Mouse (Mus musculus) left cerebral cortex, postnatal 25 days (tissue): ENCODE results near the gene Iscu. TPM values are rescaled to one million over a fixed set of nuclear protein-coding genes. Genes with fewer than 3 reads are reported as not detected.
"Not testable (repeated sequence)": the region's sequence is repeated elsewhere in the genome, so short reads cannot be mapped to it uniquely, and the experiment has no call there.

ENCODE experiments used
- DNase-seq, 2 experiments: peaks; one replicate each; pipeline ENCODE4 v3.0.0; 2022; ENCODE audit warnings: low spot score in 2 of 2, mixed read lengths in 1 of 2
- intact Hi-C: fragments of 180-260 bp; cut with DNase I; formaldehyde crosslinking; loops from one replicate; pipeline ENCODE4 v1.15.1; 2025
- total RNA-seq, 2 experiments: library from RNA; stranded (reverse); gene quantifications; 2 replicates each; pipeline ENCODE4 v1.2.3; 2021

The Iscu gene
- total RNA-seq, 2 experiments from 2014 or later, result 110 to 116 TPM

DNA sequence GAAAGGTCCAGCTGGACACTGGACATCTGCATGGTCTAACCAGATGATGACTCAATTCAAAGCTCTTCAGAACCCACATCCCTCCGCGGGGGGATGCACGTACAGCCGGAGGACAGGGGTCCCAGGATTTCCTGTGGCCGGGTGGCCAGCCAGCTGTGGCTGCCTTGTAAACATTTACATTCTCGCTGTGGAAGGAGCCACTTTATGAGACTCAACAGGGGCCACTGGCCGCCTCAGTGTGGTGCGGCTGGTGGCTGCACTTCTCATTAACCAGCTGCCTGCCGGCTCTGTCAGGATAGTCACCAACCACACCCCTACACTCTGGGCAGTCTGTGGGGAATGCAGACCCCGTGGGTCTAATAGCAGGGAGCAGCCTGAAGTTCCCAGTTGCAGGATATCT lies 33.9 kb downstream of the Iscu start:
- intact Hi-C loops, result no loop called here

DNA sequence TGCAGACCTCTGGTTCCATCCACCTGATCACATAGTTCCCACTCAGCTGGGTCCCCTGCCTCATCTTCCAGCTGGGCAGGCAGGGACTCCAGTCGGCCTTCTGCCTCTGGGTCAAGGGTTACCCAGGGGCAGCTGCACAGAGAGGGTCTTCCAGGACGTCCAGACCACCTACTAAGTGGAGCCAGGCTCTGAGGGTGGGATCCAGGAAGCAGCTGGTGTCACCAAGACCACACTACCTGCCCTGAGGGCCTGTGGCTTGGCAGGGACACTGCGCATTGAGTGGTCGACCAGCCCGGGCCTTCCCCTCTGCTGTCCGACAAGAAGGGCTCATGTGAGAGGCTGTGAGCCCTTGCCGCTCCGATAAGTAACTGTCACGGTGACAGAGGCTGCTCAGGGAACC lies 35.2 kb downstream of the Iscu start:
- intact Hi-C loops, result no loop called here
- no peak for DNase-seq

More for the DNA sequence above, 33.9 kb downstream of the Iscu start:
- no peak for DNase-seq

DNA sequence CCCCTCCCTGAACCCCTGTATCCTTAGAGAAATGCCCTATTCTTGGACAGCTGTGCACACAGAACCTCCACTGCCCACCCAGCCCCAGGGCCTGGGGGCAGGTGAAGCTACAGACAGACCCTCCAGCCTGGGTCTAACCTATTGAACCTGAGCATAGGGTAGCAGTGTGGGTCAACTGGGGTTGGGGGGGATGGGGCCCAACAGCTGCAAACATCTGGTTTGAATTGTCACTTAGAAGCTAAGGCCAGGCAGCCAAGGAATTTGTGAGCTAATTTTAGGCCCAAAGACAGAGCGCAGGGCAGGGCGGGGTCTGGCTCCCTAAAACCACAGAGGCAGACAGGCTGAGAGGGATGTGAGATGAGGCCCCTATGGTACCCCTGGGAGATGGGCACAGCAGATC lies 35.6 kb downstream of the Iscu start:
- intact Hi-C loops, result no loop called here
- DNase-seq, result no peak

DNA sequence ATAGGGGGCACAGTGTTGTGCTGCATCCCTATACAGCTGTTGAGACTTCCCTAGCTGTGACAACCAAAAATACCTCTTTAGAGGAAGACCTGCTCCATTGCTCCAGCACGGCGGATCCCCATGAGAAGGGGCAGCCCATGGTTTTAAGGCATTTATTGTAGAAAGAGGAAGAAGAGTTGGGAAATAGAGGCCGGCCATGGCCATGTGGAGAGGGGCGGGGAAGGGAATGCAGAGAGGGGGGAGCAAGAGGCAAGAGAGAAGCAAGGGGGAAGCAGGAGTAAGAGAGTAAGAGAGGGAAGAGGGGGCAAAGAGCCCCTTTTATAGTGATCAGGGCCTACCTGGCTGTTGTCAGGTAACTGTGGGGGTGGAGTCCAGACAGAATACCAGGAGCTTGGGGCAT lies 37.6 kb downstream of the Iscu start:
- no peak for DNase-seq
- intact Hi-C loops, result loop anchor here (10.0 kb wide), 1 partner anchor 445 kb away; no protein-coding TSS in a partner anchor

DNA sequence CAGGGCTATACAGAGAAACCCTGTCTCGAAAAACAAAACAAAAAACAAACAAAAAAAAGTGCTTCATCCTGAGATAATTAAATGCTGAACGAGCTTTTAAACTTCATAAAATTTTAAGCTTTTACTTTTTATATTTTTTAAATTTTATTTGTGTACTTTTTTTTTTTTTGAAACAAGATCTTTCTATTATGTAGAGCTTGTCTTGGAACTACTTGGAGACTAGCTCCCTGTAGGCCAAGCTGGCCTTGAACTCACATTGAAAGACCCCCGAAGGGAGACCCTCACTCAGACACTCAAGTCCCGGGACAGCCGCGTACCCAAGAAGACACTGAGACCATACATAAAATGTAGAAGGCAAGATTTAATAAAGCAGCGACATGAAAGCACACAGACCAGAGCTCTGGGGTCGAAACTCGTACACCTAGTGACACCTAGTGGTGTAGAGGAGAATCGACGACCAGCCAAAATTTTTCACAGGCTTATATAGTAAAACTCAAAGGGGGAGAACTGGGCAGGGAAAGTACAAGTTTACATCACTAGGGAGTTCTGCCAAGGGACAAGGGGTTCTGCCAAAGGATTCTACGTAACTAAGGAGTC lies 39.4 kb downstream of the Iscu start:
- intact Hi-C loops, result loop anchor here (10.0 kb wide), 1 partner anchor 447 kb away; no protein-coding TSS in a partner anchor

DNA sequence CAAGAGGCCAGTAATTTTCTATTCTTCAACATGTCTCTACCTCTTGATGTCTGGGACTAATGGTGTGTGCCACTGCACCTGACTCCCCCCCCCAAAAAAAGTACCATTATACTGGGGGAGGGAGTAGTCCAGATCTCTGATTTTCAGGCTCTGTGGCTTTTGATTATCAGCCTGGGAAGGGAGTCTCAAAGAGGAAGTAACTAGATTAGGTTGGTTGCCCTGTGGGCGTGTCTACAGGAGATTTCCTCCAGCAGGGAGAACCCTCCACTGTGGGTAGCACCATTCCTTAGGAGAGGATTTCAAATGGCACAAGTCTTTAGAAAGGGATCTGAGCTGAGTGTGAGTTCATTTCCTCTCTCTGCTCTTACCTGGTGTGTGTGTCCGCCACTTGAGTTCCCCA lies 40.1 kb downstream of the Iscu start:
- no peak for DNase-seq
- intact Hi-C loops, result loop anchor here (10.0 kb wide), 1 partner anchor 448 kb away; no protein-coding TSS in a partner anchor

More for the DNA sequence above, 39.4 kb downstream of the Iscu start:
- not testable (repeated sequence) for DNase-seq

DNA sequence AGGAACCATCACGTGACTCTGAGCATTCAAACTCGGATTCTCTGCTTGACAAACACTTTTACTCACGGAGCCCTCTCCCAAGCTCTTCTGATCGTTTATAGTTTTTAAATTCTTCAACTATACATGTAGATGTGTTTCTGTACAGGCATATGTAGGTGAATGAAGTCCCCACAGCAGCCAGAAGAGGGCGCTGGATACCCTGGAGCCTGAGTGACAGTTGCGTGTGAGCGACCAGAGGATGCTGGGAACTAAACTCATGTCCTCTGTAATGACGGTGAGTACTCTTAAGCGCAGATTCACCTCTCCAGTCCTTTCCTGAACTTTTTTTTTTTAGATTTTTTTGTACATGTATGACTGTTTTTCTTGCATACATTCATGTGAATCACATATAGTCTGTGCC lies 41.1 kb downstream of the Iscu start:
- intact Hi-C loops, result loop anchor here (10.0 kb wide), 1 partner anchor 449 kb away; no protein-coding TSS in a partner anchor
- no peak for DNase-seq

DNA sequence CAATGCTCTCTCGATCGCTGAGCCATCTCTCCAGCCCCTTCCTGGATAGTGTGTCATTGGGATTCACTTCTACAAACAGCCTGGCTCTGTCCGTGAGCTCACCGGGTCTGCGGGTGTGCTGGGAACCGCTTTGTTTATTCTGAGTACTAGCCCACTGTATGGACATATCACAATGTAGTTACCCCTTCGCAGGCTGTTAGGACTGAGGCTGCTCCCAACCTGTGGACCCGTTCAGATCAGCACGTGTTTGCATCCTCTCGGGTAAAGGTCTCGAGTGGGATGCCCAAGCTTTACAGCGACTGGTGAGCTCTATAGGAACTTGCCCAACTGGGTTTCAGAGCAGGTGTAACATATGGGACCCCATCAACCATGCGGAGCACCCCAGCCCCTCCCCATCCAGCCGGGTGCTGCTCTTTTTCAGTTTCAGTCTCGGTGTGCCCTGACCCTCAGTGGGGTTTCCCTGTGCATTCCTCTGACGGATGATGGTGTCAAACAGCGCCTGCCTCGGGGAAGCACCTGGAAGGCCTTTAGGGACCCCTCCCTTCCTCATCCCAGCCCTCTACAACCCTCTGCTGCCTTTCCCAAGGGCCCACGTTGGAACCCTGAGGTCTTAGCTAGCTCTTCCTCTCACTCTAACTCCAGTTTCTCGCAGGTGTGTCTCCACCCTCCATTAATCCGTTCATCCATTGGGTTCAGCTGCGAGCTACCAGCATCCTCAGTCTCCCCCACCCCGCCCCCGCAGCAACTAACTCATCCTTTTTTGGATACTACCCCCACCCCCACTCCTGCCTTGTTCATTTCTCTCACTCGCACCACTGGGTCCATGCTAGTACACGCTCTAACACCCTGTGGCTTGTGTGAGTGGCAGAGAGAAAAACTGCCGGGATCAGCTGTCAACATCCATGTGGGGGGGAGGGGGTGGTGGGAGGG lies 41.8 kb downstream of the Iscu start:
- DNase-seq, result no peak
- intact Hi-C loops, result loop anchor here (1.0 to 10.0 kb wide), 2 partner anchors 41 to 450 kb away; no protein-coding TSS in a partner anchor

DNA sequence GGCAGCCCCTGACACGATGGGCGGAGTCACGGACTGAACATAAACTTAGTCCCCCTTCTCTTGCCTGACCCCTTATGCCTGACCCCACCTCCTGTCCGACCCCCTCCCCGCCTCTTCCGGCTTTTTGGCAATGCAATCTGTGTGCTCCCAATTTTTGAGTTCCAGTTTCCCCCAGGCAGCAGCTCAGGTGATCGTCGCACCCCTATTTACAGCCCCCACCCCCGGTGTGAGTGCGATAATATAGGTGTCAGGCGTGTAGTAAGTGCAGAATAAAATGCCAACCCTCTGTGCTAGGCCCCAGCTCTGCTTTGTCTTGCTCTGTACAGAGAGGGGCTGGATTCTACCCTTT lies 42.5 kb downstream of the Iscu start:
- intact Hi-C loops, result loop anchor here (1.0 to 10.0 kb wide), 2 partner anchors 42 to 450 kb away; no protein-coding TSS in a partner anchor
- DNase-seq, result no peak

DNA sequence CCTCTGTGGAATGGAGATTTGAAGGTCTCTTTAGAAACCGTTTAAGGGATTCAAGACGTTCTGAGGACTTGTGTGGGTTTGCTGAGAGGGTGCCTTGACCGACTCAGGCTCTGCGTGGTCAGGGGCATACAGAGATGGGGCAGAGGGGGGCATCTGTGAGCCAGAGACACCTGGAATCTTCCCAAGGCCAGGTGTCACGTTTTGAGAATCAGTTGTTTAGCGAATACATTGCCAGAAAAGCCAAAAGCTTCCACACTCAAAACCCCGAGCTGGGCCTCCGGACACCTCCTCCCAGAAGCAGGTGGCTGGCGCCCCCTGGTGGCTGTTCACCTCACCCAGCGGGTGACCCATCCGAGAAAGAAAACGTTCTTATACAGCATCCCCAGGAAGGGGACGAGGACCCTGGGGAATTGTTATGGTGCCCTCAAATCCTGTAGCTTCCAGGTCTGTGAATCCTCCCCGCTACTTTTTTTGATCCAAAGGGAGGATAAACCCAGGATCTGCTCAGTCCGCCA lies 43.1 kb downstream of the Iscu start:
- intact Hi-C loops, result loop anchor here (1.0 to 10.0 kb wide), 2 partner anchors 42 to 451 kb away; no protein-coding TSS in a partner anchor
- peak; percentile 42 to 45 for DNase-seq

DNA sequence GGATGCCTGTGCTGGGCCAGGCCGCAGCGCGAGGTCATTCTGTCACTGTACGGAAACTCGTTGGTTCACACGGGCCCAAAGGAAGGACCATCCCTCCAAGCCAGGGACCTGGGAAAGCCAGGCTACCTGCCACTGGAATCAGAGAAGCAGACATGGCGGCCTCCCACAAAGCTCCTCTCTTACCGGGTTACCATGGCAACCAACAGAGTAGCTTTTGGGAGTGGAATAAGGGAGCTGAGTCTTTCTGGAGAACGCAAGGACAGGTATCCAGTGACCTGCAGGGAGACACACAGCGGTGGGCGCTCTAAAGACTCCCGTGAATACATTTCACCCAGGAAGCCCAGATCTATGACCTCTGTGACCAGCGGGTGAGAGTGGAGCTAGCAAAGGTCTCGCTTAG lies 46.0 kb downstream of the Iscu start:
- intact Hi-C loops, result loop anchor here (10.0 kb wide), 1 partner anchor 454 kb away; no protein-coding TSS in a partner anchor
- no peak for DNase-seq

DNA sequence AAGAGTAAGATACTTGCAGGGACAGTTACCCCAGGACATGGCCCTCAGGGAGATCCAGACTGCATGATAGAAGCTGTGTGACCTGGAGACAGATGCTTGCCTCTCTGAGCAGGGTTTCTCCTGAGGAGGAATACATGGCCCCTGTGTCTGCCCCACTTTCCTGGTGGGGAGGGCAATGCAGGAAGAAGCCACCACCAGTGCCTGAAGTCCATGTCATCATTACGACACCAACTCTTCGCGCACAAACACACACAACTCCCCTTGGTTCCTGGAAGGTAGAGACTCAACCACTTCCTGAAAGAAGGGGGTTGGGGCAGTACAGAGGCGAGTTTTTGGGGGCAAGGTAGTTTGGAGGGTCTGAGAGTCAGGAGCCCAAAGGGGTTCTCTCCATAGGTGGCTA lies 51.7 kb downstream of the Iscu start:
- intact Hi-C loops, result no loop called here
- no peak for DNase-seq

DNA sequence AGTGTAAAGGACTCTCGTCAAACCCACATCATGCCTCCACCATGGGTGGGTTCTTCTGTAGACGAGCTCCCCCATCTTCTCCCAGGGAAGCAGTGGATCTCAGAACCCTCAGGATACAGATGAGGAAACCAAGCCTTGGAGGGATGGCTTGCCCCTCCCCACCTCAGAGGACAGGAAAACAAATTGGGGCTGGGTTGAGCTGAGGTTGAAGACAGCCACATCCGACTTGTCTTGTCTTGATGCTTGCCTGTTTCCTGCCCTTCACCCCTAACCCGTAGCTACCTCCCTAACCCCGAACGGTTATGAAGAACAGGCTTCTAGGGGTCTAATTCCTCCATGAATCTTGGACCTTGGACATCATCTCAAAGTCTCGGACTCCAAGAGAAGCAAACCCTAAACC lies 53.0 kb downstream of the Iscu start:
- no peak for DNase-seq

DNA sequence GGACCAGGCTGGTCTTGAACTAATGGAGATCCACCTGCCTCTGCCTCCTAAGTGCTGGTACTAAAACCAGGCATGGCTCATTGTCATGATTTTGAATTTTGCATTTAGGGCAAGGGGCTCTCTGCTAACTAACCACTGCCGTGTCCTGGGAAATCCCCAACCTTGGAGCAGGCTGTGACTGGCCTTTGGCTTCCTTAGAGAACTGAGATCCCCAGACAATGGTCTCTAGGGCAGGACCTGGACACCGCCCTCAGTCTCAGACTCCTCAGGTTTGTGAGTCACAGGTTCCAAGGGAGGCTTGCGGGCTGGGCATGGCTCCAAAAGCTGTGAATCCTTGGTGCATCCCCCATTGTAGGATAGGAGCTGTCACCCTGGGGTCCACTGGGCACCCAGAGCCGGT lies 54.1 kb downstream of the Iscu start:
- DNase-seq, result no peak
- intact Hi-C loops, result no loop called here

More for the DNA sequence above, 53.0 kb downstream of the Iscu start:
- intact Hi-C loops, result no loop called here

Other genes starting within 250 kb of the Iscu start
- gene Cmklr1, start 122.3 kb upstream of the Iscu start, total RNA-seq, result 1 to 10 TPM; 3.8 to 4.5 TPM
- gene 1700069L16Rik, start 48.0 kb upstream of the Iscu start, total RNA-seq, result not detected
- 10 to 100 TPM; 12.2 to 12.5 TPM for gene Ficd, start 36.9 kb upstream of the Iscu start, total RNA-seq
- gene Sart3, start 238 bp upstream of the Iscu start, total RNA-seq, result 10 to 100 TPM; 36.6 to 37.1 TPM
- gene Tmem119, start 27.8 kb downstream of the Iscu start, total RNA-seq, result 10 to 100 TPM; 23.3 to 25.6 TPM
- 10 to 100 TPM; 30.2 to 32.9 TPM for gene Selplg, start 59.9 kb downstream of the Iscu start, total RNA-seq
- 10 to 100 TPM; 76.1 to 77.5 TPM for gene Coro1c, start 136.0 kb downstream of the Iscu start, total RNA-seq
- 10 to 100 TPM; 19.3 to 19.8 TPM for gene Ssh1, start 221.1 kb downstream of the Iscu start, total RNA-seq
- not detected for gene Dao, start 231.0 kb downstream of the Iscu start, total RNA-seq